Mouse (Mus musculus) limb, embryonic 13.5 days (tissue): Measurements from ENCODE around the gene Ebf1. TPM values are rescaled to one million over a fixed set of nuclear protein-coding genes. Genes with fewer than 3 reads are reported as not detected.

Experiments used
- ATAC-seq: fragments of 200-750 bp; cut with Nextera tagmentation; 2 replicates; pipeline ENCODE4 v1.8.0; 2017; ENCODE audit warnings: low read depth, moderate number of reproducible peaks, moderate TSS enrichment; ENCODE audit not compliant: low FRiP score
- H3K27ac ChIP-seq: fragments of 300-500 bp; sonication (generic); 2 replicates; pipeline ENCODE4 v1.5.1; 2015; ENCODE audit warnings: inconsistent platforms, mild to moderate bottlenecking, moderate library complexity
- H3K27me3 ChIP-seq: fragments of 300-500 bp; sonication (generic); 2 replicates; pipeline ENCODE4 v1.6.1; 2015; ENCODE audit warnings: mild to moderate bottlenecking, inconsistent platforms
- H3K36me3 ChIP-seq: fragments of 300-500 bp; sonication (generic); 2 replicates; pipeline ENCODE4 v1.6.1; 2015; ENCODE audit warnings: inconsistent platforms, mild to moderate bottlenecking, moderate library complexity
- H3K4me1 ChIP-seq: fragments of 300-500 bp; sonication (generic); 2 replicates; pipeline ENCODE4 v1.6.1; 2015; ENCODE audit warnings: inconsistent platforms
- H3K4me2 ChIP-seq: fragments of 300-500 bp; sonication (generic); replicated peaks from 2 replicates; pipeline ENCODE4 v1.6.1; 2015; ENCODE audit warnings: inconsistent platforms, mild to moderate bottlenecking, moderate library complexity
- H3K4me3 ChIP-seq: fragments of 300-500 bp; sonication (generic); 2 replicates; pipeline ENCODE4 v1.5.1; 2015; ENCODE audit warnings: moderate library complexity, mild to moderate bottlenecking, inconsistent platforms
- H3K9ac ChIP-seq: fragments of 300-500 bp; sonication (generic); 2 replicates; pipeline ENCODE4 v1.6.1; 2015; ENCODE audit warnings: mild to moderate bottlenecking, inconsistent platforms
- H3K9me3 ChIP-seq: fragments of 300-500 bp; sonication (generic); 2 replicates; pipeline ENCODE4 v1.6.1; 2016; ENCODE audit warnings: inconsistent platforms
- WGBS: fragments of 180-500 bp; shearing (Covaris S2); methylation state at CpG from one replicate; pipeline ENCODE4 v1.1.7; 2015; 5-methylcytosine and 5-hydroxymethylcytosine counted together
- polyA plus RNA-seq: library from polyadenylated mRNA; unstranded; fragments of >200 nt; fragmentation: Nextera tagmentation; extraction: Ambion mirVana; gene quantifications from 2 replicates; pipeline ENCODE4 v1.2.1, GENCODE M21; 2015

Gene Ebf1
- polyA plus RNA-seq, 1 experiment from 2014 or later: 103 TPM

- WGBS: 74% methylated on average over 14 of the region's 14 CpGs
- Histone ChIP-seq H3K4me2 (no peak overlapping the region), H3K36me3 (no peaks in the 10 kb centered on the region), H3K4me1 (peaks cover 28% of the 10 kb centered on the region), H3K27ac (no peak overlapping the region), H3K9me3 (no peaks in the 10 kb centered on the region), H3K9ac (no peak overlapping the region), H3K27me3 (0 out of 2 replicates have a peak, but pooled peaks cover 3% of the 10 kb centered on the region), H3K4me3 (no peak overlapping the region)
- no peak for ATAC-seq
Observed at GRCm38 (mm10) chr11:44962746-44963440, 345.8 kb downstream of the Ebf1 start.

- Histone ChIP-seq H3K9me3 (no peaks in the 10 kb centered on the region), H3K36me3 (no peaks in the 10 kb centered on the region), H3K4me2 (no peak overlapping the region), H3K27me3 (no peaks in the 10 kb centered on the region), H3K4me3 (no peak overlapping the region), H3K9ac (no peak overlapping the region), H3K27ac (no peak overlapping the region), H3K4me1 (peaks cover 37% of the 10 kb centered on the region)
- 45% methylated on average over 4 of the region's 4 CpGs for WGBS
- ATAC-seq: 0 out of 2 replicates have a peak, but pooled peaks have one; percentile 59
Observed at GRCm38 (mm10) chr11:44969011-44969410, 351.9 kb downstream of the Ebf1 start.

- no peak overlapping the region for H3K27ac ChIP-seq
- H3K4me1 ChIP-seq: peaks cover 48% of the 10 kb centered on the region
- 92% methylated on average over 7 of the region's 7 CpGs for WGBS
- no peaks in the 10 kb centered on the region for H3K9me3 ChIP-seq
- no peak overlapping the region for H3K4me3 ChIP-seq
- no peaks in the 10 kb centered on the region for H3K27me3 ChIP-seq
- no peak overlapping the region for H3K4me2 ChIP-seq
- H3K9ac ChIP-seq: no peak overlapping the region
- ATAC-seq: no peak
- no peaks in the 10 kb centered on the region for H3K36me3 ChIP-seq
Observed at GRCm38 (mm10) chr11:44974271-44974670, 357.2 kb downstream of the Ebf1 start.

GRCm38 (mm10) chr11:44975151-44975550 is 358.0 kb downstream of the Ebf1 start:
- Histone ChIP-seq H3K4me1 (peaks cover 52% of the 10 kb centered on the region), H3K9me3 (no peaks in the 10 kb centered on the region), H3K27ac (no peak overlapping the region), H3K36me3 (no peaks in the 10 kb centered on the region), H3K4me2 (no peak overlapping the region), H3K9ac (no peak overlapping the region), H3K27me3 (no peaks in the 10 kb centered on the region), H3K4me3 (no peak overlapping the region)
- no peak for ATAC-seq
- WGBS: 51% methylated on average over 2 of the region's 2 CpGs

- H3K27me3 ChIP-seq: no peaks in the 10 kb centered on the region
- no peaks in the 10 kb centered on the region for H3K9me3 ChIP-seq
- H3K27ac ChIP-seq: peak overlapping the region; percentile 48; the same call in 1 of the 2 replicates
- H3K4me1 ChIP-seq: peaks cover 49% of the 10 kb centered on the region
- no peak overlapping the region for H3K9ac ChIP-seq
- H3K36me3 ChIP-seq: no peaks in the 10 kb centered on the region
- no peak overlapping the region for H3K4me3 ChIP-seq
- no peak for ATAC-seq
- WGBS: 63% methylated on average over 5 of the region's 5 CpGs
- no peak overlapping the region for H3K4me2 ChIP-seq
Observed at GRCm38 (mm10) chr11:44976254-44976802, 359.2 kb downstream of the Ebf1 start.

- 57% methylated on average over 4 of the region's 4 CpGs for WGBS
- ATAC-seq: peak; percentile 65
Observed at GRCm38 (mm10) chr11:44977921-44978397, 360.8 kb downstream of the Ebf1 start.

GRCm38 (mm10) chr11:44979391-44979790 is 362.3 kb downstream of the Ebf1 start:
- H3K9me3 ChIP-seq: no peaks in the 10 kb centered on the region
- ATAC-seq: no peak
- no peak overlapping the region for H3K4me3 ChIP-seq
- H3K9ac ChIP-seq: no peak overlapping the region
- H3K27ac ChIP-seq: no peak overlapping the region
- no peak overlapping the region for H3K4me2 ChIP-seq
- H3K36me3 ChIP-seq: no peaks in the 10 kb centered on the region
- no peaks in the 10 kb centered on the region for H3K27me3 ChIP-seq
- peaks cover 47% of the 10 kb centered on the region for H3K4me1 ChIP-seq
- 78% methylated on average over 5 of the region's 5 CpGs for WGBS

More at GRCm38 (mm10) chr11:44977921-44978397, 360.8 kb downstream of the Ebf1 start:
- Histone ChIP-seq H3K27me3 (no peaks in the 10 kb centered on the region), H3K4me3 (no peak overlapping the region), H3K9ac (no peak overlapping the region), H3K9me3 (no peaks in the 10 kb centered on the region), H3K36me3 (no peaks in the 10 kb centered on the region), H3K4me2 (no peak overlapping the region), H3K27ac (no peak overlapping the region), H3K4me1 (peaks cover 44% of the 10 kb centered on the region)

- no peak overlapping the region for H3K4me3 ChIP-seq
- no peak overlapping the region for H3K9ac ChIP-seq
- H3K27me3 ChIP-seq: no peaks in the 10 kb centered on the region
- peaks cover 25% of the 10 kb centered on the region for H3K4me1 ChIP-seq
- WGBS: 69% methylated on average over 9 of the region's 9 CpGs
- no peak overlapping the region for H3K27ac ChIP-seq
- ATAC-seq: no peak
- H3K9me3 ChIP-seq: no peaks in the 10 kb centered on the region
- no peak overlapping the region for H3K4me2 ChIP-seq
- no peaks in the 10 kb centered on the region for H3K36me3 ChIP-seq
Observed at GRCm38 (mm10) chr11:44982225-44982624, 365.1 kb downstream of the Ebf1 start.

- 47% methylated on average over 6 of the region's 6 CpGs for WGBS
- Histone ChIP-seq H3K36me3 (no peaks in the 10 kb centered on the region), H3K27me3 (no peaks in the 10 kb centered on the region), H3K4me1 (peaks cover 10% of the 10 kb centered on the region), H3K4me3 (no peak overlapping the region), H3K4me2 (no peak overlapping the region), H3K9ac (no peak overlapping the region), H3K27ac (no peak overlapping the region), H3K9me3 (no peaks in the 10 kb centered on the region)
- ATAC-seq: peak; percentile 24; the same call in 1 of the 2 replicates
Observed at GRCm38 (mm10) chr11:44983961-44984360, 366.8 kb downstream of the Ebf1 start.

- Histone ChIP-seq H3K9me3 (no peaks in the 10 kb centered on the region), H3K9ac (no peak overlapping the region), H3K4me3 (no peak overlapping the region), H3K36me3 (no peaks in the 10 kb centered on the region), H3K27ac (no peak overlapping the region), H3K27me3 (no peaks in the 10 kb centered on the region), H3K4me1 (peaks cover 6% of the 10 kb centered on the region; the same call in 1 of the 2 replicates), H3K4me2 (no peak overlapping the region)
- WGBS: 48% methylated on average over 7 of the region's 7 CpGs
- ATAC-seq: no peak; the same call in 1 of the 2 replicates
Observed at GRCm38 (mm10) chr11:44984381-44984780, 367.3 kb downstream of the Ebf1 start.

- H3K4me1 ChIP-seq: peaks cover 3% of the 10 kb centered on the region; the same call in 1 of the 2 replicates
- H3K9me3 ChIP-seq: no peaks in the 10 kb centered on the region
- H3K4me3 ChIP-seq: no peak overlapping the region
- no peak for ATAC-seq
- 15% methylated on average over 4 of the region's 4 CpGs for WGBS
- no peaks in the 10 kb centered on the region for H3K27me3 ChIP-seq
- no peak overlapping the region for H3K4me2 ChIP-seq
- no peak overlapping the region for H3K9ac ChIP-seq
- peaks cover 19% of the 10 kb centered on the region for H3K36me3 ChIP-seq
- H3K27ac ChIP-seq: no peak overlapping the region
Observed at GRCm38 (mm10) chr11:44987796-44988195, 370.7 kb downstream of the Ebf1 start.

GRCm38 (mm10) chr11:45002681-45003286 is 385.7 kb downstream of the Ebf1 start:
- no peak overlapping the region for H3K9ac ChIP-seq
- H3K36me3 ChIP-seq: peaks cover 38% of the 10 kb centered on the region
- WGBS: 25% methylated on average over 5 of the region's 5 CpGs
- H3K27ac ChIP-seq: peak overlapping the region; percentile 44; the same call in 1 of the 2 replicates
- no peak overlapping the region for H3K4me3 ChIP-seq
- H3K9me3 ChIP-seq: no peaks in the 10 kb centered on the region
- 0 out of 2 replicates have a peak, but pooled peaks have one; percentile 36 for ATAC-seq
- no peak overlapping the region for H3K4me2 ChIP-seq
- H3K4me1 ChIP-seq: peaks cover 36% of the 10 kb centered on the region
- no peaks in the 10 kb centered on the region for H3K27me3 ChIP-seq
